Mouse (Mus musculus): ENCODE results near the gene Cdk11b. TPM values are rescaled to one million over a fixed set of nuclear protein-coding genes. Genes with fewer than 3 reads are reported as not detected.
A peak's percentile ranks its signal among the peaks of the same experiment; 100 is the strongest.

Cdk11b gene
- polyA plus RNA-seq, 1 experiment from 2014 or later, result 72.9 TPM

DNA sequence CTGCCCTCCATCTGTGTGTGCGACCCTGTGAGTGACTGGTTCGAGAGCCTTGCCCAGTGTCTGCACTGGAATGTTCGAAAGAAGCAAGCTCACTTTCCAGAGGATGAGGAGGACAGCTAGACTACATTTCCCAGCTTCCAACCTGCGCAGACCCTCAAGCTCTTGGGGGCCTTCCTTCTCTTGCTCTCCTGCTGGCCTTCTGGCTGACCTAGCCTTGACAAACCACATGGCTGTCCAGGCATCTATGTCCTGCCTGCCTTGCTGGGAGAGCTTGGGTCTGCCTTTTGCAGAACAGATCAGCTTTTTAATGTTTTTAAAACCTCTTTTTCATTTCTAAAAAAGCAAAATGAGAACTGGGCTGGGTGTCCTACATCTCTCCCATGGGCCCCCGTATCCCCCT lies 35.3 kb upstream of the Cdk11b start:
- Histone ChIP-seq H3K9ac (ENCODE audit: low read length) (no peak overlapping the region), H3K27ac (ENCODE audit: low read depth, low read length) (no peak overlapping the region), H3K27me3 (ENCODE audit: control insufficient read depth, insufficient read depth, low read length) (no peaks in the 10 kb centered on the region), H3K4me3 (ENCODE audit: low read depth, low read length) (no peak overlapping the region), H3K36me3 (ENCODE audit: control insufficient read depth, insufficient read depth, low read length) (peaks cover 25% of the 10 kb centered on the region), H3K4me1 (ENCODE audit: control insufficient read depth, insufficient read depth, low read length) (no peaks in the 10 kb centered on the region), H3K9me3 (ENCODE audit: control insufficient read depth, low read length) (no peaks in the 10 kb centered on the region), H3K4me2 (no peak overlapping the region)
- WGBS, result 90% methylated on average over 5 of the region's 5 CpGs
- ATAC-seq (ENCODE audit: low FRiP score) (no peak), DNase-seq (ENCODE audit: low spot score, missing footprints) (no peak)

DNA sequence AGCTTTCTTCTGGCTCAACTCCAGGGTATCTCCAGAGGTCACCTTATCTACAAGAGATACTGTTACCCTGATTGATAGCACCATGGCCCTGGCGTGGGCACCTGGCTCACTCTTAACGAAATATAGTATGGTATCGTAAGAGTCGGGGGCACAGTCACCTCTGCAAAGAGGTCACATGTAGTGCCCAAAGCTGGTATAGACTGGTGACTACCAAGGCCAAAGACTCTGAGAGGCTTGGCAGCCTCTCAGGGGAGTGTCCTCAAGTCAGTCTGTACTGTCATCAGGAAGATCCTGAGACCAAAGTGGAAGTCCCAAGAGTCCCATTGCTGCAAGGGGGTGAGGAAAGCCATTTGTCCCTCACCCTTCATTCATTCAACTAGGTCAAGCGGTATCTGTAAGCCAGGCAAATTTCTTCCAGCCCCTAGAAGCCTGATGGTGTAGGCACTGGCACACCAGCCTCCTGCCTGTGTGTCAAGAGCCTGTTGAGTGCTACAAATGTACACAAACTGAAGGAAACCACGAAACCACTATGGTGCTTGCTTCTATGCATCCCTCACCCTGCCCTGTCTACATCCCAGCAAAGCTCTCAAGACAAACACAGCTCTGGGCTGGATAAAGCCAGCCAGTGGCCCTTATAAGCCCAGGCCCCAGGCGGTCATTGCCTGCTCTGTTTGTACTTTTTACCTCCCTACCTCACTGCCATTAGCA lies 33.5 kb upstream of the Cdk11b start:
- Histone ChIP-seq H3K27me3 (ENCODE audit: control insufficient read depth, insufficient read depth, low read length) (no peaks in the 10 kb centered on the region), H3K9ac (ENCODE audit: low read length) (no peak overlapping the region), H3K27ac (ENCODE audit: low read depth, low read length) (no peak overlapping the region), H3K9me3 (ENCODE audit: control insufficient read depth, low read length) (no peaks in the 10 kb centered on the region), H3K4me1 (ENCODE audit: control insufficient read depth, insufficient read depth, low read length) (no peaks in the 10 kb centered on the region), H3K4me3 (ENCODE audit: low read depth, low read length) (no peak overlapping the region), H3K36me3 (ENCODE audit: control insufficient read depth, insufficient read depth, low read length) (peaks cover 15% of the 10 kb centered on the region), H3K4me2 (no peak overlapping the region)
- DNase-seq (ENCODE audit: low spot score, missing footprints), result no peak
- ATAC-seq (ENCODE audit: low FRiP score), result no peak
- 86% methylated on average over 7 of the region's 7 CpGs for WGBS

DNA sequence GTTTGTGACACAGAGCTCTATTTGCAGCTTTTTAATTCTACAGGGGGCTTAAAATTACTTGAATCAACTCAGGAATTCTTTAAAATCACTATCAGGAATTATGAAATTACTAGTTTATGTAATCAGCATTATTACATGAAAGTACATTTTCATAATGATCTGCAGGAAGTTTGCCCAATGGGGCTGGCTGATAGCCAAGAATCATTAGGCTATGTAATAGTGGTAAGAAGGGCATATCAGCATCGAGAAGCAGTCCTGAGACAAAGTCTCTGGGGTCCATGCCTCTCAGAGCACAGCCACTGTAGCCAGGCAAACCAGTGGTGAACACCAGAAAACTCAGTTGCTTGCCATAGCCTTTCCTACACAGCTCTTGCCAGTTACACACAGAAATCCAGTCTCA lies 30.9 kb upstream of the Cdk11b start:
- no peak overlapping the region for H3K4me2 ChIP-seq
- H3K9me3 ChIP-seq (ENCODE audit: control insufficient read depth, low read length), result no peaks in the 10 kb centered on the region
- H3K4me3 ChIP-seq (ENCODE audit: low read depth, low read length), result no peak overlapping the region
- no peak overlapping the region for H3K9ac ChIP-seq (ENCODE audit: low read length)
- H3K4me1 ChIP-seq (ENCODE audit: control insufficient read depth, insufficient read depth, low read length), result no peaks in the 10 kb centered on the region
- no peak for DNase-seq (ENCODE audit: low spot score, missing footprints)
- ATAC-seq (ENCODE audit: low FRiP score), result no peak
- peaks cover 8% of the 10 kb centered on the region for H3K36me3 ChIP-seq (ENCODE audit: control insufficient read depth, insufficient read depth, low read length)
- no peaks in the 10 kb centered on the region for H3K27me3 ChIP-seq (ENCODE audit: control insufficient read depth, insufficient read depth, low read length)
- 56% methylated on average over 1 of the region's 1 CpGs for WGBS
- no peak overlapping the region for H3K27ac ChIP-seq (ENCODE audit: low read depth, low read length)

DNA sequence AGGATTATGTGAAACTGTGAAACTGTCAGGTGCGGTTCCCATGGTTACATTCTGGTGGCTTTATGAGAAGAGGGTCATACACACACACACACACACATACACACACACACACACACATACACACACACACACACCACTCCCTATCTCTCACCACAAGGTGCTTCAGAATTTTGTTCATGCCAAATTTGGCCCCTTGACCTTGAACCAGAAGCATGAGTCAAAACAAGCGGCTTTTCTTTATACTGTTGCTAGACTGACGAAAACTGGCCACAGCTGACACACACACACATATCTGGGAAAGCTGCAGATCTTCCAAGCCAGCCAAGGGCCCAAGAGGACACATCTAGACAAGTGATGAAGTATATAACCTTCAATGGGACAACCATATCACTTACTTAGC lies 28.9 kb upstream of the Cdk11b start:
- no peak overlapping the region for H3K4me3 ChIP-seq (ENCODE audit: low read depth, low read length)
- no peak overlapping the region for H3K27ac ChIP-seq (ENCODE audit: low read depth, low read length)
- no peak overlapping the region for H3K9ac ChIP-seq (ENCODE audit: low read length)
- DNase-seq (ENCODE audit: low spot score, missing footprints) (no peak), ATAC-seq (ENCODE audit: low FRiP score) (no peak)
- H3K4me2 ChIP-seq, result no peak overlapping the region
- H3K27me3 ChIP-seq (ENCODE audit: control insufficient read depth, insufficient read depth, low read length), result no peaks in the 10 kb centered on the region
- WGBS, result 87% methylated on average over 3 of the region's 3 CpGs
- H3K36me3 ChIP-seq (ENCODE audit: control insufficient read depth, insufficient read depth, low read length), result no peaks in the 10 kb centered on the region
- no peaks in the 10 kb centered on the region for H3K9me3 ChIP-seq (ENCODE audit: control insufficient read depth, low read length)
- H3K4me1 ChIP-seq (ENCODE audit: control insufficient read depth, insufficient read depth, low read length), result peaks cover 2% of the 10 kb centered on the region; the same call in 1 of the 2 replicates

DNA sequence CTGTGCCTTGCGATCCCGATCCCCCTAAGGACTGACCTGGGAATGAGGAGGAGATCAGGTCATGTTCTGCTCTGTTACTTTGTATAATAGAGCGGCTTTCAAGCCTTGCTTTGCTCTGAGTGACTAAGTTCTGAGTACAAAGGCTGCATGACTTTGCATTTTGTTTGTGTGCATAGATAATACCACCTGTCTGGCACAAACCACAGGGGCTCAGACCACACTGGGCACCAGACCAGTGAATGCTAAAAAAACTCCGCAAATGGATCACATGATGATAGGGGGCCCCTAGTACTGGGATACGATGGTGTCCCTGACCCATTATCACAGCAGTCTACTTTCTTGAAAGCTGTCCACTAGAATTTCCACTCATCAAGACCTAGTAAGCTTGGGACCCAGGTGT lies 28.0 kb upstream of the Cdk11b start:
- Histone ChIP-seq H3K4me1 (ENCODE audit: control insufficient read depth, insufficient read depth, low read length) (peaks cover 3% of the 10 kb centered on the region; the same call in 1 of the 2 replicates), H3K4me2 (no peak overlapping the region), H3K9ac (ENCODE audit: low read length) (no peak overlapping the region), H3K9me3 (ENCODE audit: control insufficient read depth, low read length) (no peaks in the 10 kb centered on the region), H3K27me3 (ENCODE audit: control insufficient read depth, insufficient read depth, low read length) (no peaks in the 10 kb centered on the region), H3K36me3 (ENCODE audit: control insufficient read depth, insufficient read depth, low read length) (no peaks in the 10 kb centered on the region), H3K4me3 (ENCODE audit: low read depth, low read length) (no peak overlapping the region), H3K27ac (ENCODE audit: low read depth, low read length) (no peak overlapping the region)
- 75% methylated on average over 5 of the region's 5 CpGs for WGBS
- ATAC-seq (ENCODE audit: low FRiP score) (no peak), DNase-seq (ENCODE audit: low spot score, missing footprints) (no peak)

DNA sequence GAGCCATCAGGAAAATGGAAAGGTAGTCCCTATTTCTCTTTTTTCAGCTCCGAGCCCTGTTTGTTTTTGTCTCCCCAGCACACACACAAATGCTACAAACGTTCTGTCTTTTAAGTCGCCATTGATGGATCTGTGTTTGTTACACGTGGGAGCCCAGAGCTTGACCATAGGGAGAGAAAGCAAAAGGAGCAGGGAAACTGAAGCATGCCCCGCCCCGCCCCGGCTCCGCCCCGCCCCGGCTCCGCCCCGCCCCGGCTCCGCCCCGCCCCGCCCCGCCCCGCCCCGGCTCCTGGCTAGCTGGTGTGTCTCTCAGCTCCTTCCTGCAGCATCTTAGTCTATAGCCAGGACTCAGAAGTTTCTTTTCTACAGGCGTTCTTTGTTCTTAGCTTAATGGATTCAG lies 26.1 kb upstream of the Cdk11b start:
- no peaks in the 10 kb centered on the region for H3K36me3 ChIP-seq (ENCODE audit: control insufficient read depth, insufficient read depth, low read length)
- no peak for ATAC-seq (ENCODE audit: low FRiP score)
- WGBS, result 24% methylated on average over 20 of the region's 20 CpGs

DNA sequence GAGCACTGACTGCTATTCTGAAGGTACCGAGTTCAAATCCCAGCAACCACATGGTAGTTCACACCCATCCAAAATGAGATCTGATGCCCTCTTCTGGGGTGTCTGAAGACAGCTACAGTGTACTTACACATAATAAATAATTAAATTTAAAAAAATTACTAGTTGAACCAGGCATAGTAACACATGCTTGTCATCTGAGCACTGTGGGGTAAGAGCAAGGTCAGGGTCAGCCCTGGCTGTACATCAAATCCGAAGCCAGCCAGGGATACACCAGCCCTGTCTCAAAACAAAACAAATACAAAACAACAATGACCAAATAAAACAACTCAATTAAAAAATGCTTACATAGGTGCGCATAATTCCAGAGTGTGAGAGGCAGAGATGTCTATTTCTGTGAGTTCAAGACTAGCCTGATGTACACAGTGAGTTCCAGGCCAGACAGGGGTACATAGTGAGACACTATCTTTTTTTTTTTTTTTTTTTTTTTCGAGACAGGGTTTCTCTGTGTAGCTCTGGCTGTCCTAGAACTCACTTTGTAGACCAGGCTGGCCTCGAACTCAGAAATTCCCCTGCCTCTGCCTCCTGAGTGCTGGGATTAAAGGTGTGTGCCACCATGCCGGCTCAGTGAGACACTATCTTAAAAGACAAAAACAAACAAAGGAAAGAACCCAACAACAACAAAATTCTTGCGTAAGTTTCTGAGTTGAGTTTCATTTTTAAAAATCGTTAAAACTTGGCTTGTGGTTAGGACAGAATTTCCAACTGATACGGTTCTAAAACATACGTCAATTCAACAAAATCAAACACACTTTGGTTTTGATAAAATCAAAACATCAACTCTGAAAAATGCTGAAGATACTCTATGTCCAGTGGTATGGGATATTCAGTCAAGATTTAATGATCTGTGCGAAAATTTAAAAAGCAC lies 24.5 kb upstream of the Cdk11b start:
- H3K9ac ChIP-seq (ENCODE audit: low read length), result peak overlapping the region; percentile 86
- no peaks in the 10 kb centered on the region for H3K27me3 ChIP-seq (ENCODE audit: control insufficient read depth, insufficient read depth, low read length)
- 87% methylated on average over 11 of the region's 11 CpGs for WGBS
- H3K4me2 ChIP-seq, result peak overlapping the region; percentile 97
- H3K36me3 ChIP-seq (ENCODE audit: control insufficient read depth, insufficient read depth, low read length), result no peaks in the 10 kb centered on the region
- H3K27ac ChIP-seq (ENCODE audit: low read depth, low read length), result peak overlapping the region; percentile 95
- no peaks in the 10 kb centered on the region for H3K9me3 ChIP-seq (ENCODE audit: control insufficient read depth, low read length)
- DNase-seq (ENCODE audit: low spot score, missing footprints) (no peak), ATAC-seq (ENCODE audit: low FRiP score) (no peak)
- H3K4me1 ChIP-seq (ENCODE audit: control insufficient read depth, insufficient read depth, low read length), result peaks cover 9% of the 10 kb centered on the region
- peak overlapping the region; percentile 94 for H3K4me3 ChIP-seq (ENCODE audit: low read depth, low read length)

More for the DNA sequence above, 26.1 kb upstream of the Cdk11b start:
- H3K9me3 ChIP-seq (ENCODE audit: control insufficient read depth, low read length), result no peaks in the 10 kb centered on the region
- H3K4me3 ChIP-seq (ENCODE audit: low read depth, low read length), result no peak overlapping the region
- no peak overlapping the region for H3K27ac ChIP-seq (ENCODE audit: low read depth, low read length)
- no peak overlapping the region for H3K9ac ChIP-seq (ENCODE audit: low read length)
- H3K27me3 ChIP-seq (ENCODE audit: control insufficient read depth, insufficient read depth, low read length), result no peaks in the 10 kb centered on the region
- no peak for DNase-seq (ENCODE audit: low spot score, missing footprints)
- peaks cover 9% of the 10 kb centered on the region for H3K4me1 ChIP-seq (ENCODE audit: control insufficient read depth, insufficient read depth, low read length)
- H3K4me2 ChIP-seq, result no peak overlapping the region

DNA sequence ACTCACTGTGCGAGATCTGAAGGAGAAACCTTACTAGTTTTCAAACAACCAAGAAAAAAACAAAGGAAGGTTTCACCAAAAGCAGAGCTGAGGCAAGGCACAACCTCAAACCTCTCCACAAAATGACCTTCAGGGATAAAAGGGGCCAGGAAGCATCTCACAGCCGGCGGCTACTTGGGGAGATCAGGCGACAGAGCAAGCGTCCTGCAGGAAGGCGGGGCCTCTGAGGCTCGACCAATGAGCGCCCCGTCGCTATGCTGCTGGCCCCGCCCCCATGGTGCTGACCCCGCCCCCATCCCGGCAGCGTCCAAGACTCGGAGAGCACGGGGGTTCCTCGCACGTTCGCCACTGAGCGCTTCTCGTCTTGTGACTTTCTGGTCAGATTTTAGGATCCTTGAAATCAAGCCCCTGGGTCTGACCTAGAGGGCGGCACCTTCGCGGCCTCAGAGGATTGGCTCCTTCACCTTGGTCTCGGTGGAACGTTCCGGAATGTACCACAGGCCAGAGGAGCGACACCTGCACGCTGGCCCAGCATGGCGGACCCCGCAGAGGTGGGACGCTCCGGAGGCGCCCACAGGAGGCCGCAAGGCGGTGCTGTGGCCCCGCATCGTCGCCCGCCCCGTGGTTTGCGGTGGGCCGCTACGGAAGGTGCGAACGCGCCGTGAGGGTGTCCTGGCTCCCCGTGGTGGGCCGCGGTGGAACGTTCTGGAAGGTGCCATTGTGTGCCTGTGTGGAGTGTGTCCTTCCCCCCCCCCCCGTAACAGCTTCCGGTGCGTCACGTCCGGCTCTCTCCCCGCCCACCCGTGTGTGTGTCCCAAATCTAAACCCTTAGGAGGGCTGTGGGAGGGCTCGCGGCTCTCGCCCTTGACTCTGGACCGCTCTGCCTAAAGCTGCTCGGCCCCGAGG lies 23.3 kb upstream of the Cdk11b start, which contains the start of gene Slc35e2:
Slc35e2 (plus strand) TSS at position 326 of the 906 bp plus-strand sequence.
- ATAC-seq (ENCODE audit: low FRiP score), result peak; percentile 96
- H3K9ac ChIP-seq (ENCODE audit: low read length), result peak within 1 kb of the TSS; percentile 86
- no peaks in the 10 kb centered on the region for H3K27me3 ChIP-seq (ENCODE audit: control insufficient read depth, insufficient read depth, low read length)
- H3K9me3 ChIP-seq (ENCODE audit: control insufficient read depth, low read length), result no peaks in the 10 kb centered on the region
- no peaks in the 10 kb centered on the region for H3K36me3 ChIP-seq (ENCODE audit: control insufficient read depth, insufficient read depth, low read length)
- peak within 1 kb of the TSS; percentile 97 for H3K4me2 ChIP-seq
- H3K4me3 ChIP-seq (ENCODE audit: low read depth, low read length), result peak within 1 kb of the TSS; percentile 94
- DNase-seq (ENCODE audit: low spot score, missing footprints), result peak; percentile 100
- under 1% methylated on average over 64 of the region's 65 CpGs for WGBS
- H3K4me1 ChIP-seq (ENCODE audit: control insufficient read depth, insufficient read depth, low read length), result peaks cover 9% of the 10 kb centered on the region
- H3K27ac ChIP-seq (ENCODE audit: low read depth, low read length), result peak within 1 kb of the TSS; percentile 95
